Mouse (Mus musculus) spleen, embryonic (tissue): Measurements from ENCODE around the gene Slc25a48.

Experiments used
- CTCF ChIA-PET: fragments of 350-600 bp; sonication (Branson Sonifier 250); formaldehyde crosslinking; loops from one replicate; lab custom pipeline; 2022; lab: Charles Lee

Slc25a48 gene

GRCm38 (mm10) chr13:56438211-56439075 is at the start of gene Slc25a48:
Slc25a48 (plus strand) TSS chr13:56438355.
- CTCF ChIA-PET = no interaction called here

- CTCF ChIA-PET = no interaction called here
Observed at GRCm38 (mm10) chr13:56397572-56397971, 40.6 kb upstream of the Slc25a48 start.

GRCm38 (mm10) chr13:56401186-56401585 is 37.0 kb upstream of the Slc25a48 start:
- CTCF ChIA-PET = no interaction called here

- CTCF ChIA-PET = no interaction called here
Observed at GRCm38 (mm10) chr13:56403381-56404086, 34.6 kb upstream of the Slc25a48 start.

GRCm38 (mm10) chr13:56404511-56405140 is 33.5 kb upstream of the Slc25a48 start:
- CTCF ChIA-PET = no interaction called here

- CTCF ChIA-PET = no interaction called here
Observed at GRCm38 (mm10) chr13:56412286-56412873, 25.8 kb upstream of the Slc25a48 start.

- CTCF ChIA-PET = no interaction called here
Observed at GRCm38 (mm10) chr13:56418685-56419483, 19.3 kb upstream of the Slc25a48 start.

GRCm38 (mm10) chr13:56419538-56419937 is 18.6 kb upstream of the Slc25a48 start:
- CTCF ChIA-PET = no interaction called here

- CTCF ChIA-PET = no interaction called here
Observed at GRCm38 (mm10) chr13:56422072-56422723, 16.0 kb upstream of the Slc25a48 start.

GRCm38 (mm10) chr13:56425931-56426330 is 12.2 kb upstream of the Slc25a48 start:
- CTCF ChIA-PET = no interaction called here

- CTCF ChIA-PET = no interaction called here
Observed at GRCm38 (mm10) chr13:56426365-56426764, 11.8 kb upstream of the Slc25a48 start, which contains the start of gene Gm3045. Gm3045 (plus strand) TSS chr13:56426594.

GRCm38 (mm10) chr13:56428724-56429500 is 9.2 kb upstream of the Slc25a48 start:
- CTCF ChIA-PET = no interaction called here

GRCm38 (mm10) chr13:56432496-56432895 is 5.7 kb upstream of the Slc25a48 start:
- CTCF ChIA-PET = no interaction called here

- CTCF ChIA-PET = no interaction called here
Observed at GRCm38 (mm10) chr13:56433466-56433865, 4.7 kb upstream of the Slc25a48 start.

- CTCF ChIA-PET = no interaction called here
Observed at GRCm38 (mm10) chr13:56434311-56434751, 3.8 kb upstream of the Slc25a48 start.

GRCm38 (mm10) chr13:56435615-56436287 is 2.4 kb upstream of the Slc25a48 start:
- CTCF ChIA-PET = no interaction called here

- CTCF ChIA-PET = no interaction called here
Observed at GRCm38 (mm10) chr13:56443411-56443810, 5.3 kb downstream of the Slc25a48 start.

GRCm38 (mm10) chr13:56444112-56444511 is 6.0 kb downstream of the Slc25a48 start:
- CTCF ChIA-PET = no interaction called here

GRCm38 (mm10) chr13:56444996-56445395 is 6.8 kb downstream of the Slc25a48 start:
- CTCF ChIA-PET = no interaction called here
